Mouse (Mus musculus) lung, embryonic 14.5 days (tissue): ENCODE data around the gene Itgb4. TPM values are rescaled to one million over a fixed set of nuclear protein-coding genes. Genes with fewer than 3 reads are reported as not detected.

ENCODE experiments used
- ATAC-seq: fragments of 200-750 bp; cut with Nextera tagmentation; 2 replicates; pipeline ENCODE4 v1.8.0; 2017; ENCODE audit warnings: mild to moderate bottlenecking, moderate TSS enrichment, moderate library complexity; ENCODE audit not compliant: insufficient read depth
- DNase-seq: peaks from one replicate; pipeline ENCODE4 v3.0.0-alpha.2; 2015
- H3K27ac ChIP-seq: fragments of 300-500 bp; sonication (generic); 2 replicates; pipeline ENCODE4 v1.5.1; 2014; ENCODE audit warnings: low read depth, mild to moderate bottlenecking, moderate library complexity
- H3K27me3 ChIP-seq: fragments of 300-500 bp; sonication (generic); 2 replicates; pipeline ENCODE4 v1.6.1; 2014; ENCODE audit warnings: low read length, control low read depth; ENCODE audit not compliant: insufficient read depth
- H3K36me3 ChIP-seq: fragments of 300-500 bp; sonication (generic); 2 replicates; pipeline ENCODE4 v1.6.1; 2014; ENCODE audit warnings: control low read depth; ENCODE audit not compliant: insufficient read depth
- H3K4me1 ChIP-seq: fragments of 300-500 bp; sonication (generic); 2 replicates; pipeline ENCODE4 v1.6.1; 2014; ENCODE audit warnings: antibody characterized with exemption, control low read depth; ENCODE audit not compliant: insufficient read depth
- H3K4me2 ChIP-seq: fragments of 300-500 bp; sonication (generic); 2 replicates; pipeline ENCODE4 v1.6.1; 2014; ENCODE audit warnings: mild to moderate bottlenecking
- H3K4me3 ChIP-seq: fragments of 300-500 bp; sonication (generic); 2 replicates; pipeline ENCODE4 v1.5.1; 2014; ENCODE audit warnings: low read depth, low read length
- H3K9ac ChIP-seq: fragments of 300-500 bp; sonication (generic); 2 replicates; pipeline ENCODE4 v1.6.1; 2014
- H3K9me3 ChIP-seq: fragments of 300-500 bp; sonication (generic); 2 replicates; pipeline ENCODE4 v1.6.1; 2016; ENCODE audit warnings: low read depth, low read length, control low read depth
- CTCF ChIP-seq: IDR thresholded peaks from 2 replicates; pipeline ENCODE4 v1.5.1; 2016; ENCODE audit warnings: antibody characterized with exemption, low read depth
- WGBS: fragments of 180-500 bp; shearing (Covaris S2); extraction: QIAGEN DNeasy Blood & Tissue Kit; methylation state at CpG from one replicate; pipeline ENCODE4 v1.1.7; 2014; 5-methylcytosine and 5-hydroxymethylcytosine counted together
- polyA plus RNA-seq: library from polyadenylated mRNA; unstranded; fragments of >200 nt; fragmentation: Nextera tagmentation; extraction: Ambion mirVana; gene quantifications from 2 replicates; pipeline ENCODE4 v1.2.1, GENCODE M21; 2014

The Itgb4 gene
- polyA plus RNA-seq, 1 experiment from 2014 or later: 2.0 TPM

GRCm38 (mm10) chr11:116049610-116050009 is 75.1 kb downstream of the Itgb4 start:
- H3K4me3 ChIP-seq: no peak overlapping the region
- ATAC-seq (no peak), DNase-seq (no peak)
- no peak overlapping the region for H3K9ac ChIP-seq
- peaks cover 5% of the 10 kb centered on the region; the same call in 1 of the 2 replicates for H3K9me3 ChIP-seq
- no peak for TF ChIP-seq CTCF
- no peaks in the 10 kb centered on the region for H3K27me3 ChIP-seq
- no peak overlapping the region for H3K27ac ChIP-seq
- H3K4me2 ChIP-seq: no peak overlapping the region
- WGBS: 68% methylated on average over 2 of the region's 2 CpGs
- peaks cover 99% of the 10 kb centered on the region for H3K36me3 ChIP-seq
- no peaks in the 10 kb centered on the region for H3K4me1 ChIP-seq

- Histone ChIP-seq H3K27ac (no peak overlapping the region), H3K4me1 (no peaks in the 10 kb centered on the region), H3K36me3 (peaks cover 99% of the 10 kb centered on the region), H3K4me2 (no peak overlapping the region), H3K27me3 (no peaks in the 10 kb centered on the region), H3K9ac (no peak overlapping the region), H3K4me3 (no peak overlapping the region), H3K9me3 (peaks cover 5% of the 10 kb centered on the region; the same call in 1 of the 2 replicates)
- no peak for TF ChIP-seq CTCF
- ATAC-seq: no peak
- no peak for DNase-seq
- WGBS: 74% methylated on average over 4 of the region's 4 CpGs
These were observed 75.7 kb downstream of the Itgb4 start for GRCm38 (mm10) chr11:116050196-116050595.

- Histone ChIP-seq H3K4me3 (no peak overlapping the region), H3K9me3 (peaks cover 5% of the 10 kb centered on the region; the same call in 1 of the 2 replicates), H3K4me1 (no peaks in the 10 kb centered on the region), H3K36me3 (peaks cover 100% of the 10 kb centered on the region), H3K27me3 (no peaks in the 10 kb centered on the region), H3K27ac (no peak overlapping the region), H3K4me2 (no peak overlapping the region), H3K9ac (no peak overlapping the region)
- TF ChIP-seq CTCF: no peak
- 74% methylated on average over 9 of the region's 9 CpGs for WGBS
- ATAC-seq (no peak), DNase-seq (no peak)
These were observed 79.2 kb downstream of the Itgb4 start for GRCm38 (mm10) chr11:116053510-116054229.

- ATAC-seq (no peak), DNase-seq (no peak)
- H3K9ac ChIP-seq: no peak overlapping the region
- H3K36me3 ChIP-seq: peaks cover 100% of the 10 kb centered on the region
- 92% methylated on average over 11 of the region's 11 CpGs for WGBS
- TF ChIP-seq CTCF: no peak
- no peak overlapping the region for H3K4me3 ChIP-seq
- H3K27me3 ChIP-seq: no peaks in the 10 kb centered on the region
- H3K9me3 ChIP-seq: no peaks in the 10 kb centered on the region
- H3K27ac ChIP-seq: no peak overlapping the region
- no peak overlapping the region for H3K4me2 ChIP-seq
- H3K4me1 ChIP-seq: no peaks in the 10 kb centered on the region
These were observed 81.4 kb downstream of the Itgb4 start for GRCm38 (mm10) chr11:116055873-116056272.

- Histone ChIP-seq H3K9me3 (no peaks in the 10 kb centered on the region), H3K27ac (no peak overlapping the region), H3K4me3 (no peak overlapping the region), H3K27me3 (no peaks in the 10 kb centered on the region), H3K4me2 (no peak overlapping the region), H3K9ac (no peak overlapping the region), H3K36me3 (peaks cover 100% of the 10 kb centered on the region), H3K4me1 (no peaks in the 10 kb centered on the region)
- ATAC-seq: no peak
- 69% methylated on average over 4 of the region's 4 CpGs for WGBS
- TF ChIP-seq CTCF: no peak
- no peak for DNase-seq
These were observed 82.8 kb downstream of the Itgb4 start for GRCm38 (mm10) chr11:116057237-116057881.

Other genes starting within 250 kb of the Itgb4 start
- gene Tmem94, start 209.3 kb upstream of the Itgb4 start, polyA plus RNA-seq: 18.5 and 20.9 TPM in 2 replicates
- 21.0 and 23.0 TPM in 2 replicates for gene Caskin2, start 161.1 kb upstream of the Itgb4 start, polyA plus RNA-seq
- gene Tsen54, start 160.0 kb upstream of the Itgb4 start, polyA plus RNA-seq: 31.5 and 35.0 TPM in 2 replicates
- 28.8 and 31.9 TPM in 2 replicates for gene Llgl2, start 150.7 kb upstream of the Itgb4 start, polyA plus RNA-seq
- 0.12 and 0.28 TPM in 2 replicates for gene Myo15b, start 116.3 kb upstream of the Itgb4 start, polyA plus RNA-seq
- 1.9 and 3.2 TPM in 2 replicates for gene Smim5, start 74.7 kb upstream of the Itgb4 start, polyA plus RNA-seq
- 11.4 and 12.2 TPM in 2 replicates for gene Smim6, start 62.7 kb upstream of the Itgb4 start, polyA plus RNA-seq
- 39.1 and 43.5 TPM in 2 replicates for gene Sap30bp, start 41.4 kb upstream of the Itgb4 start, polyA plus RNA-seq
- 17.8 and 21.7 TPM in 2 replicates for gene Recql5, start 41.2 kb upstream of the Itgb4 start, polyA plus RNA-seq
- gene Galk1, start 38.0 kb downstream of the Itgb4 start, polyA plus RNA-seq: 191 and 208 TPM in 2 replicates
- 1,851 and 1,959 TPM in 2 replicates for gene H3f3b, start 53.3 kb downstream of the Itgb4 start, polyA plus RNA-seq
- 39.5 and 44.4 TPM in 2 replicates for gene Unk, start 55.6 kb downstream of the Itgb4 start, polyA plus RNA-seq
- 2.5 and 3.3 TPM in 2 replicates for gene Unc13d, start 103.3 kb downstream of the Itgb4 start, polyA plus RNA-seq
- gene Wbp2, start 112.3 kb downstream of the Itgb4 start, polyA plus RNA-seq: 66.5 and 69.8 TPM in 2 replicates
- 12.7 and 13.2 TPM in 2 replicates for gene Trim47, start 152.5 kb downstream of the Itgb4 start, polyA plus RNA-seq
- 3.7 and 3.9 TPM in 2 replicates for gene Trim65, start 156.4 kb downstream of the Itgb4 start, polyA plus RNA-seq
- gene Mrpl38, start 164.2 kb downstream of the Itgb4 start, polyA plus RNA-seq: 89.3 and 91.9 TPM in 2 replicates
- 30.9 and 35.2 TPM in 2 replicates for gene Fbf1, start 193.5 kb downstream of the Itgb4 start, polyA plus RNA-seq
- gene Ten1, start 224.1 kb downstream of the Itgb4 start, polyA plus RNA-seq: 64.1 and 66.7 TPM in 2 replicates
- 21.4 and 22.1 TPM in 2 replicates for gene Acox1, start 224.3 kb downstream of the Itgb4 start, polyA plus RNA-seq